Mouse (Mus musculus) right cerebral cortex, postnatal 25 days (tissue): ENCODE measurements around the gene Tarbp1.
"Not testable (repeated sequence)": the region's sequence is repeated elsewhere in the genome, so short reads cannot be mapped to it uniquely, and the experiment has no call there.

Experiments used
- DNase-seq: peaks from one replicate; pipeline ENCODE4 v3.0.0; 2022

Tarbp1 gene

DNA sequence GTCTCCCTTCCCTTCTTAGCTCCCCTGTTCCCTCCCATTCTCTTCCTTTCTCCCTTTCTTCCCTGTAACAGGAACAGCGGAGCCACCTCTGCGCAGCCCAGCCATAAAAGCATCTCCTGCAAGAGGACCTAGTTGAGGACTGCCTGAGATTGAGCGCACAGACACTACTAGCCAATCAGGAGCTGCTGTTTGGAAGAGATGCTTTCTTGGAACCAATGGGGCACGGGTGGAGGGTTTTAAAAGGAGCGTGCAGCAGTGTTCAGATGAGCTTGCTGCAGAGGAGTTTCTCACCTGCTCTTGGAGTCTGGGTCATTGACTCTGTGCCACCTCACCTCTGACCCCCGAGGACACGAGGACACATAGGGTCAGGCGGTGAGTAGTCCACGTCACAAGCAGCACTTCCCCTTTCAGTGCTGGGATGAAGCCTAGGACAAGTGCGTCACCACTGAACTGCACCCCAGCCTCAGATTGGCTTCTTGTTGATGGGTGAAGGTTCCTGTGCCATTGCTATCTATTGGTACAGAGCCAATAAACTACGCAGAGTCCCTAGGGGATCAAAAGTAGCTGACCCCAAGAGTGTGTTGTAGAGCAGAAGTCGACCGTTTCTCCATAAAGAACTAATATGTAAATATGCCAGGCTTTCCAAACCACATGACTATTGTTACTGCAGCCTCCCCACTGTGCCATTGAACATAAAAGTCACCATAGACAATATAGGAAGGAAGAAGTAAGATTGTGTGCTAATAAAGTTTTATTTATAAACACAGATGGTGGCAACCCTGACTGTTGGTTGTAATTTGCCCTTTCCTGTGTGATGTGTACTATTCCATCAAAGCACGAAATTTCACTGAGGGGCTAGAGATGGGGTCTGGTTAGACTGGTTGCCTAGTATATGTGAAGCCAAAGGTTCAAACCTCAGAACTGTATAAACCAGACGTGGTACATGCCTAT, 19.6 kb upstream of the Tarbp1 start:
- DNase-seq: no peak

DNA sequence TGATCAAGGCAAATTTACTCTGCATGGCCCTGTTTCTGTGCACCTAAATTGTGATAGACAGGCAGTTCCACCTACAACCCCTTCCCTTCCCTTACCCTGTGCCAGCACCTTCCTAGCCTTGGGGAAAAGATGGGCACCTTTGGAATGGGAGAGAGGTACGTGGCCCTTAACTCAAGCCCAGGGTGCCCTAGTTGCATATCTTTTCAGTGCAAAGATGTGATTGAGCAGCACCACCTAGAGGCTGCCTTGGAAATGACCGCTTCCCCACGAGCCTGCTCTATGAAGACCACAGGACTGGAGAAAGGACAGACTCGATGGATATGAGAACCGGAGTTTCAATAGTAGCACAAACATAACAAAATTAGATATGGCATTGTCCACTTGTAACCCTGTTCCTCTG, 8.1 kb upstream of the Tarbp1 start:
- peak; percentile 70 for DNase-seq

DNA sequence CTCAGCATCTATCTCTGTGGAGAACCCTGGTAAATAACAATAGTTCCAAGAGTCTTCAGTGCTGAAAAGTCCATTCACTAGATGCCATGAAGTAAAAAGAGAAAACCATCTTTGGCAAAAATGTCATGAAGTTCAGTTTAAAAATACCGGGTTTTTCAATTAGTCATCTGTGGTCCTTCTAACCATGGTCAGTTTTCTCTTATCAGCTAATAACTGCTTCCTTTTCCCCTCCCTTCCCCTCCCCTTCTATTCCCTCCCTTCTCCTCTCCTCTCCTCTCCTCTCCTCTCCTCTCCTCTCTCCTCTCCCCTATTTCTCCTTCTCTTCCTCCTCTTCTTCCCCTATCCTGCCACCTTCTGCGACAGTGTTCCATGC, 7.5 kb upstream of the Tarbp1 start:
- DNase-seq: no peak

DNA sequence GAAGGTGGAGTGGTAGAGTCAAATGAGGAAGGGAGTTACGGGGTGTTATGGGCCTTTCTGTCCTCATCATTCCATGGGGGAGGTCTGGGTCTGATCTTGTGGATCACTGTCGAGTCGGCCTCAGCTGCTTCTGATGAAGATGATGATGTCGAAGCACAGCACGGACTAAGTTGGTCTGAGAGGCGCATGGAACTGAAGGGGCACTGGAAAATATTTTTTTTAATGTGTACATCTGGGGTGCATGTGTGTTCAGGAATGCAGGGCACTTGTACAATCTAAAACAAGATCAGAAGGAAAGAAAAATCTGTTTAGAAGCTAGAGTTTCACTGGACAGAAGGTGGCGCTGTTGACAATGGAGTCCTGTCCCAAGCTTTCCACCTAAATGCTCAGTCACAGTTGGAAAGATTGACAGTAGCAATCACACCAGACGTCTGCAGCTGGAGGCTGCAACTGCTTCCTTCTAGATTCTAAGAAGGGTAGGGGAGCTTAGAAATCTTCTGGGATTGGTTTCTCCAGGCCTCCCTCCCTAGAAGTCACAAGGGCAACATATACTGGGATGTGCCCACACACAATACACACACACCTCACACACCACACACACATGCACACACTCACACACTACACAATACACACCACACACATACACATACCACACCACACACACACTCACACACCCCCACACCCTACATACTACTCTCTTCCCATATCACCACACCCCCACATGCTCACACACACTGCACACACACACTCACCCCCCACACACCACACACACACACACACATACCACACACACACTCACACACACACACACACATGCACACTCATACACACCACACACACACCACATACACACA, 6.9 kb upstream of the Tarbp1 start:
- DNase-seq: peak; percentile 32

DNA sequence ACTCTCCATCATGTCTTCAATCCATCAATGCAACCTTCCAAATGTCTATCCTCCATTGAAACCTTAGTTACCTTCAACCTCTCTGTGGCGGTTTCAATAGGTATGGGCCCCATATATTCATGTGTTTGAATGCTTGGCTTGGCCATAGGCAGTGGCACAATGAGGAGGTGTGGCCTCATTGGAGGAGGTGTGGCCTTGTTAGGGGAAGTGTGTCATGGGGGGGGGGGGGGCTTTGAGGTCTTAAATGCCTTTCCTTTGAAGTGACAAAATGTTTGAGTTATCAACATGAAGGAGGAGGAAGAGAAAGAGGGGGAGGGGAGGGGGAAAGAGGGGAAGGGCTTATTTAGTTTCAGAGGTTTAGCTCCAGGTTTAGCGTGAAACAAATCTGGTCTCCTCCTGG, 5.5 kb upstream of the Tarbp1 start:
- no peak for DNase-seq

DNA sequence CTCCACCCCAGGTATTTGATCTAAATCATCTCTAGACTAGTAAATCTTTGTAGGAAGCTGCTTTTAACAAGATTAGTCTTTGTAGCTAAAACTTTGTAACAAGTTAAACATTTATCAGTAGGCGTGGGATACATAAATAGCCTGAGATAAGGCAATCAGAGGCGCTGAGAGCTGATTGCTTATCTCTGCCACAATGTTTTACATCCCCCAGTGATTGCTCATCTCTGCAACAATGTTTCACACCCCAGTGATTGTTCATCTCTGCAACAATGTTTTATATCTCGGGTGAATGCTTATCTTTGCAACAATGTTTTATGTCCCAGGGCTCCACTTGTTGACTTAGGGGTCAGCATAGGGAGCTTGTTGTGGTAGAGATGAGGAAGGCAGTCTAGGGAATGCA, 3.8 kb upstream of the Tarbp1 start:
- DNase-seq: no peak

DNA sequence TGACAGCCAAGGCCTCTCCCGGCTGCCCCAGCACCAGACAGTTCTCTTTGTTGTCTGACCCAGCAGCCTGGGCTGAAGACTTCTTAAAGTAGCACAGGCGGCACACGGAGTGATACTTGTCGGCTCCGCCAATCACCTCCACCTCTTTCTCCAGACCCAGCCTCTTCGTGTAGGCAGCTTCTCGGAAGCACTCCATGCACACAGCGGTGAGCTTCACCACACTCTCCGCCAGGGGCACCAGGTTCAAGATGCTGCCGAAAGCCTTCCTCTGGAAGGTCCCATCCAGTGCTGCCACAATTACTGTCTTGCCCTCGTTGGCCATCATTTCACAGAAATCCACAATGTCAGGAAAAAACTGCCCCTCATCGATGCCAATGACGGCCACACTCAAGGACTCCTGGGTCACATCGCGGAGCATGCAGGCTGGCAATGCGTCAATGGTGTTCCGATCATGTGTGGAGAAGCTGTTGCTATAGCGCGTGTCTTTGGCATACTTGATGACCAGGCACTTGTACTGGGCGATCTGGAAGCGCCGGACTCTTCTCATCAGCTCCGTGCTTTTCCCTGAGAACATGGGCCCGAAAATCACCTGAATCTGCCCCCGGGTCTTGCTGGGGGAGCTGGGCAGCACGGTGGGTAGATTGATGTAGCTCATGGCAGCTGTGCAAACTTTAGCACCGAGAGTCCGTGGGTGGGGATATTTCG, 1.4 kb upstream of the Tarbp1 start:
- DNase-seq: not testable (repeated sequence)

DNA sequence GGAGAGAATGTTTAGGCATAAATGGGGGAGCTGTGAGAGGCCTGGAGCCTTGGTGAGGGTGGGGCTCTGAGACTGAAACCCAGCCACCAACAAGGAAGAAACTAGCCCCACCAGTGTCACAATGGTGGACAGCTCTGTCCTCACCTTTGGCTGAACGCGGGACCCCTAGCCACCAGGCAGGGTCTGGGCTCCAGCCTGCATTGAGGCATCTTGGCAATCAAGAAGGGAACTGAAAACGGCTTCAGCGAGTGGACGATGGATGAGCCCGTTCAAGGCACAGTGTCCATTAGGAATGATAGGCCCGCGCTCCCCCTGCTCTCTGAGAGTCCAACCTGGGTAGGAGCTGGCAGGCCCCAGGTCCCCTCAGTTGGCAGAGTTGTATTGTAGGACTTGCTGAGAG, 873 bp upstream of the Tarbp1 start:
- DNase-seq: not testable (repeated sequence)

DNA sequence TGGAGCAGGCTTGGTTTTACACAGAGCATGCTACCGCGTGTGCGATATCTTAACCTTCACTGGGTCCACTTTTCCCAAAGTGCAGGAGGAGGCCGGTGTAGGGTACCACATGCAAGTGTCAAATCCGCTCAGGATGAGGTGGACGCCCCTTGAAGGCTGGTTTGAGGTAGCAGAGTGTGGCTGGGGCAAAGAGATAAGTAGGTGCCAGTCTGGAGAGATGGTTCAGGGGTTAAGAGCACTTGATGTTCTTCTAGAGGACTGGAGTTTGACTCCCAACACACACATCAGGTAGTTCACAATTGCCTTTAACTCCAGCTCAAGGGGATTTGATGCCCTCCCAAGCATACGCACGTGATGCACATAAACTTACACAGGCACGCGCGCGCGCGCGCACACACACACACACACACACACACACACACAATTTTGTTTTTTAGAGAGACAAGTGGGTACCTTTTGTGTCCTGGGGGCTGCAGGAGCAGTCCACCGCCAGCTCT, 1.0 kb downstream of the Tarbp1 start:
- no peak for DNase-seq

DNA sequence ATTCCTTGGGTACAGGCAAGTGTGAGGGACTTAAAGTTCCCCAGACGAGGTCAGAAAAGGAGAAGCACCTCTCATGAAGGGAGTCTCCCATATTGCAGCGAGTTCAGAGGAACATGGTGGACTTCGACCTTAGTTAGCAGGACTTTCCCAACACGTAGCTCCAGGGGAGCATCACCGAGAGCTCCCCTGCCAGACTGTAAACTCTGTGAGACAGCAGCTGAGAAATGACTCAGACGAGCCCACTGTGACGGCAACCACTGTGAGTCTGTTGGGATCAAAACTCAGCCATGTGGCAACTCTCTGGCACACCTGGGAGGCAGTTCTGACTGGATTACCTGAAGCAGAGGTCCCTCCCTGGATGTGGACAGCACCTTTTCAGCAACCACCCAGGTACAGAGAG, 10.8 kb downstream of the Tarbp1 start:
- DNase-seq: no peak

DNA sequence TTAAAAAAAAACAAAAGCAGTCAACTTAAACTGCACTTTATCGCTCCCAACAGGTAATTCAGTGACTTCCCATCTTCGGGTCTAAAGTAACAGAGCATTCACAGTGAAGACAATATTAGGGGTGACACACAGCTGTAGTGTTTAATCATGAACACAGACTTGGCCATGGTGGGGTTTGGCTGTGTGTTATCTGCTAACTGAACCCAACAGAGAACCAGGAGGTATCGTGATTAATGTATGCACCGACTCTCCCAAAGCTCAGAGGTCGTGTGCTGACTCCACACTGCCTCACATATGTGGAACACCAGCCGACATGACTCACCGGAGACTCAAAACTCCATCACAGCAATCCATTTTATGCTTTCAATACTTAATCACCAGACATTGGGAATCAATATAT, 13.1 kb downstream of the Tarbp1 start:
- no peak for DNase-seq

DNA sequence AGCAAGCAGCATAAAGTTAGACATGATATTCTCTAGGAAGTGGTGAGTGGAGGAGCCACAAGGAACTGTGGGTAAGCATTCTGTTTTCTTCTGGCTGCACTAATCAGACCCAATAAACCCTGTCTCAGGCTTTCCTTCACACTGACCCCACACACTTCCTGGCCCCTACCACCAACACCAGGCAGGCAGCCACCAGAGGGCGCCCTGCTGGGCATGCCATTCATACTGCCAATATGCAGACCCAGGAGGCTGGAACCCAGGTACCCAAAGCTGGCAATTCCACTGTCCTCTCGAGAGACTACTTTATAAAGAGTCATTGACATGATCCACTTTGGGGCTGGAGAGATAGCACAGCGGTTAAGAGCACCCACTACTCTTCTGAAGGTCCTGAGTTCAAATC, 14.6 kb downstream of the Tarbp1 start:
- no peak for DNase-seq

DNA sequence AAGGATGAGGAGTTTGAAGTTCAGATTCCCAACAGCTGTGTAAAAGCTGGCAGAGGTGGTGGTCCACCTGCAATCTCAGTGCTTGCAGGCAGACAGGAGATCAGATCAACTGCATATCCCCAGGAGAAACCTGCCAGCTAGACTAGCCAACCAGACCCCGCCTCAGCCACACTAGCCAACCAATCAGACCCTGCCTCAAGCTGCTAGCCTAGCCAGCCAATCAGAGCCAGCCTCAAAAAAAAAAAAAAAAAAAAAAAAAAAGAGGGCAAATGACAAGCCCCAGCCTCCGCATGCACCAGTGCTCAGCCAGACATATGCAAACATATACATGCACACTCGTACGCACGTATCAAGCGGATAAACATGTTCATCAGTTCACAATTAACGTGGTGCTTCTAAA, 19.5 kb downstream of the Tarbp1 start:
- no peak for DNase-seq

DNA sequence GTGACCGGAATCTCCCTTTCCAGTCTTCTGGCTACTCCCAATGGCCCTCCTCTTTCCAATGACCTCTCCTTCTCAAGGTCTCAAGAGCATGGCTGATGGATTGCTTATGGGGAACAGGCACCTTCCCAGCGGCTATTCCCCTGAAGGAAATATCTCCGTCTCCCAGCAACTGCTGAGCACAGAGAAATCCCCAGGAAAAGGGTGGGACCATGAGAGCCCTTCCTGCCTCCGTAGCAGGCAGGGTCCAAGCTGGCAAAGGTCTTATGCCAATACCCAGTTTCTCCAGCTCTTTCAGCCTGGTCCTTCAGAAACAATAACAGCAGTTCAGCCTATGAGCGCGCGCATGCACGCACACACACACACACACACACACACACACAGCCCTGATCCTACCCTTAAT, 23.7 kb downstream of the Tarbp1 start:
- no peak for DNase-seq

DNA sequence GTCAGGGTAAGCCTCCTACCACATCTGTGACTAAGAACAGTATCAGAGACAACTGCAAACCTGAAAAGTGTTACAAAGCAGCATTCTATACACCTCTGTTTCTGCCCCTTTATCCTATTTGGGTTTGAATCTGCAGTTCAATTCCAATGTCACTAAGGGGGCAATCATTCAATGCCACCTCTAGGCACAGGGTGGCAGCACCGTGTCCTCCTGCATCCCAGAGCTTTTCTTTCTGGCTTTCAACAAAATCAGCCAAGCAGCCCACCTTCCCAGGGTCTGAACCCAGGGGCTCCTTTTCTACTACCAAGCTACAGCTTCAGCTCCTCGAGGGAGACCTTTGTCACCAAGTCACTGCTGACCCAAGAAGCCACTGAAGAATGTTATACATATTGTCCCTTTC, 35.9 kb downstream of the Tarbp1 start:
- DNase-seq: no peak

DNA sequence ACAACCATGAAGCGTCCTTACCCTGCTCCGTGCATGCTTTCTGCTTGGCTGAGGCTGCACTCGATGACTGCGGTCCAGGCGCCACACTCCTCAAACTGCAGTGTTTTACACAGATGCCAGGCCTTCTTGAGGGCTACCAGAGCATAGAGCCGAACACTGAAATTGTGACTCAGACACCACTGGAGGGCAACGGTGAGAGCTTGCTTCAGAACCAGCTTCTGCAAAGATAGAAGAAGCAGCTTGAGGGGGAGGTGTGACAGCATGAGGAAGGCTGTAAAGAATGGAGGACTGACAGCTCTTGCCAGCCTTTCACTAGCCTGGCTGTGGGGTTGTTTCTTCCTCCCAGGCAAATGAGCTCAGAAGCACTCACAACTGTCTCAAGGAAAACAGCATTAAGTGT, 41.0 kb downstream of the Tarbp1 start:
- peak; percentile 38 for DNase-seq

DNA sequence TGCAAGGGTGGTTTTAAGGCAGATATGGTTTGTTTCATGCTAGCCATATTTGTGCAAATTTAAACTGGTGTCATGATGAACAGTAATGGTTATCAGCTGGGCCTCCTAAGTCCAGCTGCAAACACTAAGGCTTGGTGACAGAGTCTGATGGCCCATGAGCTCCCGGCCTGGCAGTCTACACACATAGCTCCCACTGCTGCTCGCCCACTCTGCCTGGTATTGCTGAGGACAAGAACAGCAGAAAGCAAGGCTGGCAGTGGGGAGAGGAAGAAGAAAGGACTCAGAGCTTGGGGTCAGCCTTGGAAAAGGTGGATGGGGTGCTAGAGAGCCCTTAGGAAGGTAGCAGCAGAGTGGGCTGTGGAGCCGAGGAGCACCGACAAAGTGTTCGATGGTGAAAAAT, 45.2 kb downstream of the Tarbp1 start:
- DNase-seq: no peak

DNA sequence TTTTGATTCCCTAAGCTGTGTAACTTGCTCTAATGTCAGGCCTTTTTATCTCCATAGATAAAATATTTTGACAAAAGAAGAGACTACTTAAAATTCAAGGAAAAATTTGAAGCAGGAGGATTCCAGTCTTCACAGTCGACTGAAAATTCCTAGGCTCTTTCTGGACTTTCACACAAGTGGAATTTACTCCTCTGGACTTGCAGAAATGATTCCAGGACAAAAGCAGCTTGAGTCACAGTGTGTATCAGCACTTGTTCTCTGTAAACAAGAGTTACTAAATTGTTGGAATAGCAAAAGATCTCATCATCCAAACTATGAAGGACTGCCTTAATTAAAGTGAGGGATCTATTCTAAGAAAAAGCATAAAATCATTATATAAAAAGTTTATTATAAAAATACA, 49.9 kb downstream of the Tarbp1 start:
- DNase-seq: no peak

DNA sequence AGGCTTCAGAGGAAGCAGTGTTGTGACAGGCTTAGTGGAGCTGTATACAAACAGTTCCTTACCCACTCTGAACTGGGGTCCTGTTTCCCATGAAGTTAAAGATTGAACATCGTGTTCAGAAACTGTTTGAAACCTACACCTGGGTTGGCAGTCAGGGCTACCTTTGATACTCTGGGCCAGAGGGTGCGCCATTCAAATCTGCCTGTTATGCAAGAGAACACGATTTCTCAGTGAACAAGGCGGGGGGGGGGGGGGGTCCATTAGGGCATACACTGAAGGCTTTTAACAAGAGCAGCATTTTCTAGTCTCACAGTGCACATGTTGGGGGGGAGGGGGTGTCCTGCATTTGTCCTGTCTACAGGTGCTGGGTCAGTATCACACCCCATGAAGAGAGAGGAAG, 50.7 kb downstream of the Tarbp1 start:
- DNase-seq: no peak

DNA sequence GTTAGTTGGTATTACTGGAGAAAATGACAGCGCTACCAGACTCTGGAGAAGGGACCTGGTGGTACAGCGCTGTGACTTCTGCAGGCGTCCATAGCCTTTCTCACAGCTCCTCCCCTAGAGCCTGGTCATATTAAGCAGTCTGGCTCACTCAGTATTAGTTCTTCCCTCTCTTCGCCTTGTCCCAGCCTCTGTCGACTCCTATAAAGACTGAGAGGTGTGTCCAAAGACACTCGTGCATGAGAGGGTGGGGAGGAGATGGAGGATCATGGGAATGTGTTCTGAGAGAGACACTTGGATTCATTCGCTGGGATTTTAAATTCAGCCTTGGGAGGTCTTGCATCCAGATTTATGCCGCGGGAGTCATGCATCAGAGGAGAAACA, 52.0 kb downstream of the Tarbp1 start:
- no peak for DNase-seq

DNA sequence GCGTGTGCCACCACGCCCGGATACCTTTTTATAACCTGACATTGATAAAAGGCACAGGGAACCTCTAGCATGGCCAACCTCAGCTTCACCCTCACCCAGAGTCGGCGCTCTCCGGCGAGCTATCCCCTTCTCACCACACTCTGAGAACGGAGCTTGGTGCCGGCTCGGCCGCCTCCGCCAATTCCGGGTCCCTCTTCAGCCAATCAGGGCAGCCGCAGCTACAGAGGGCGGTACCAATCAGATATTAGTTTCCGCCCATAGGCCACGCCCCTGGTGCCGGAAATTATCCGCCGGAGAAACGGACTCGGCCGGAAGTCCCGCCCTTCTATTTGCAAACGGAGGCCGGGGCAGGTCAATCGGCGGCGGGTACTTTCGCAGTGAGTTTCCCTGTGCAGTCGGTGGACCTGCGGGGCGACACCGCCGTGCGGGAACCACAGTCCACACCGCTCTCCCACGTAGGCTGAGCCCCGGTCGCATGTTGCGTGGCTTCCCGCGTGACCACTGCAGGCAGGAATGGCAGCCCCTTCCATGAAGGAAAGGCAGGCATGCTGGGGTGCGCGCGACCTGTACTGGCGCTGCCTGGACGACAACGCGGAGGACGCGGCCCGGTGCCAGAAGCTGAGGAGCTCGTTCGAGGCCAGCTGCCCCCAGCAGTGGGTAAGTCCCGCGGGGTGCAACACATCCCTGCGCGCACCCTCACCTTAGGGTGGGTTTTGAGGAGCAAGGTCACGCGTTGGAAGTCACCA, 52.5 kb downstream of the Tarbp1 start, which contains the start of gene Coa6:
Gene Coa6 (plus strand): TSS at position 342 of the 746 bp plus-strand sequence.
- DNase-seq: peak; percentile 97

DNA sequence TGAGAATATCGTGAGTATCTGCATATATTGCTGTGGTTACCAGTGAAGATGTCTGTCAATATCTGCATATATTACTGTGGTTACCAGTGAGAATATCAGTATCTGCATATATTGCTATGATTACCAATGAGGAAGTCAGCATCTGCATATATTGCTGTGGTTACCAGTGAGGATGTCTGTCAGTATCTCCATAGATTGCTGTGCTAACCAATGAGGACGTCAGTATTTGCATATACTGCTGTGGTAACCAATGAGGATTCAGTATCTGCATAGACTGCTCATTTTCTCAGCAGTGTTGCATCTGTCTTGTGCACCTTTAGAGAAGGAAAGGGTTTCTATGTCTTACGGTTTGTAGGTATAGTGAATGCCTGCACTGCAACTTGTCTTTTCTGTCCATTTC, 54.0 kb downstream of the Tarbp1 start:
- no peak for DNase-seq
